Mouse (Mus musculus): Measurements from ENCODE around the gene Draxin. TPM values are rescaled to one million over a fixed set of nuclear protein-coding genes. Genes with fewer than 3 reads are reported as not detected.
A peak's percentile ranks its signal among the peaks of the same experiment; 100 is the strongest.
"Not testable (repeated sequence)": the region's sequence is repeated elsewhere in the genome, so short reads cannot be mapped to it uniquely, and the experiment has no call there.

Draxin gene
- polyA plus RNA-seq (2015; fragmentation: Nextera tagmentation; extraction: Ambion mirVana), result 21.2 TPM in 2 replicates

DNA sequence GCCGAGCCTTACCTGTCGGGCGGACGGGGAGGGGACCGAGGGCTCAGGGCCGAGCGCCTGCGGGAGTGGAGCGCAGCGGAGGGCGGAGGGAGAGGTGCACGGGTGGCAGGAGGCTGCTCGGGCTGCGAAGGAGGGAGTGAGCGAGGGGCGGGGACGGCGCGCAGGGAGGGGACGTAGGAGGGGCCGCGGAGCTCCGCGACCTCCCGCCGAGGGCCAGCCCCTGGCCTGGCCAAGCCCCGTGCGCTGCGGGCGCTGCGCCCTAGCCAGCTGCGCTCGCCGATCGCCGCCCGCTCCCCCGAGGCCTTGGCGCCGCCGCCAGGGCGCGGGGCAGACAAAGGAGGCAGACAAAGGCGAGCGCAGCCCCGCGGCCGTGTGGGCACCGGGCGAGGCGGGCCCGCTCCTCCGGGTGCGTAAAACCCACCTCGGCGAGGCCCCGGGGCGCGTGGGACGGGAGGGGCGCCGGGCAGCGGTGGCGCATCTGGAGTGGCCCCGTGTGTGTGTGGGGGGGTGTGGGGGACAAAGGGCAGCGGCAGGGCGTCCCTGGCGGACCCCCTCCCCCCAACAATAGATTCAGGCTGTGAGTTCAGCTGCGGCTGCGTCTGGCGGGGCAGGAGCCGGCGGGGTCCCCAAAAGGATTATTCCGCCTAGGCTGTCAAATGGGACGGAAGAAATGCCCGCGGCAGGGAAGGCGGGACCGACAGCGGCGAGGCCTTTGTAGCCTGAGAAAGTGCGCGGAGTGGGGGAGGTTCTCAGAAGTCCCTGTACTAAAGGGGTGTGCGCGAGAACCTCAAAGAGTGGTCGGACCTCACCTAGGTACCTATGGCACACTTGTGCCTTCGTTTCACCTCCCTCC is at the start of gene Draxin:
Gene Draxin, minus strand, starts transcription at position 138 of the 853 bp plus-strand sequence.
- H3K4me1 ChIP-seq, result peaks cover 52% of the 10 kb centered on the region
- no peaks in the 10 kb centered on the region for H3K27me3 ChIP-seq
- peak within 1 kb of the TSS; percentile 100 for H3K9ac ChIP-seq (replicated peaks)
- H3K27ac ChIP-seq (replicated peaks), result peak within 1 kb of the TSS; percentile 98
- under 1% methylated on average over 57 of the region's 87 CpGs for WGBS
- peak; percentile 81 for ATAC-seq (replicated peaks)
- peak within 1 kb of the TSS; percentile 88 for H3K4me3 ChIP-seq
- H3K36me3 ChIP-seq, result no peaks in the 10 kb centered on the region
- H3K4me2 ChIP-seq (replicated peaks), result peak within 1 kb of the TSS; percentile 82
- no peaks in the 10 kb centered on the region for H3K9me3 ChIP-seq

DNA sequence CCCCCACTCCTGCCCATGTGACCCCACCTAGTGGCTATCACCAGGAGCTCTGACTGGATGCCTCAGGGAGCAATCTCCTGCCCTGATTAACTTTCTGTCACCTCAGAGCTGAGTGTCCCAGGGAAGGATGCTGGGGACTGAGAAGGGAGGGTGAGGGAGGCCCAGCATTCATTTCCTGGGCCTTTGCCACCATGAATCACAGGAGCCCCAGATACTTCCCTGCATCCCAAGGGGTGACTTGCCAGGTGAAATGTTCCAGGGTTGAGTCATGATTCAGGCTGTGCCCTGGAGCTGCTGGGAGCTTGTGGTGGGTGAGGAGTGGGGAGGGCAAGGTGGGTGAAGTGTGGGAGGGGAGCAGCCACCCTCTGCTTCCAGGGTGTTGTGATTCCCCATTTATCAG is 47.2 kb upstream of the Draxin start:
- peaks cover 38% of the 10 kb centered on the region for H3K27me3 ChIP-seq
- no peak overlapping the region for H3K27ac ChIP-seq (replicated peaks)
- no peaks in the 10 kb centered on the region for H3K36me3 ChIP-seq
- H3K4me3 ChIP-seq, result no peak overlapping the region
- H3K4me1 ChIP-seq, result peaks cover 14% of the 10 kb centered on the region
- H3K9ac ChIP-seq (replicated peaks), result no peak overlapping the region
- ATAC-seq (replicated peaks), result no peak
- no peaks in the 10 kb centered on the region for H3K9me3 ChIP-seq
- H3K4me2 ChIP-seq (replicated peaks), result no peak overlapping the region

- not testable (repeated sequence) for H3K27ac ChIP-seq (replicated peaks); ATAC-seq (replicated peaks); H3K4me3 ChIP-seq; H3K9ac ChIP-seq (replicated peaks); H3K4me2 ChIP-seq (replicated peaks); H3K9me3 ChIP-seq; H3K36me3 ChIP-seq
- H3K27me3 ChIP-seq, result peaks cover 44% of the 10 kb centered on the region
- 78% methylated on average over 5 of the region's 6 CpGs for WGBS
- peaks cover 14% of the 10 kb centered on the region for H3K4me1 ChIP-seq
These were observed 46.1 kb upstream of the Draxin start for GRCm38 (mm10) chr4:148176603-148177002.

DNA sequence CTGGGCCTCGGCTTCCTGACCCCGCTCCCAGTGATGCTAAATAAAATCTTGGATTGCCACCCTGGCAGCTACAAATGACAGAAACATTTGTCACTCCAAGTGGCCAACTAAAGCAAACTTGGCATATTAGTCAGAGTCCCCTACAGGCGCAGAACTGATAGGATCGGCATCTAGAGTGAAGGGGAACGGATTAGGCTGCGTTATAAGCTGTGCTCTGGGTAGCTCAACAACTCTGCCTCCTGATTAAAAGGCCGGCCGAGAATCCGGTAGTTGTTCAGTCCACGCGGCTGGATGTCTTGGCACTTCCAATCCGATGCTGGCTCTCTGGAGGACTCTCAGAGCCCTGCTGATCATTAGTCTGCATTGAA is 44.0 kb upstream of the Draxin start:
- peaks cover 14% of the 10 kb centered on the region for H3K4me1 ChIP-seq
- no peak for ATAC-seq (replicated peaks)
- WGBS, result 3% methylated on average over 12 of the region's 12 CpGs
- 0 out of 2 replicates have a peak overlapping the region, but pooled peaks have one; percentile 53 for H3K27ac ChIP-seq (replicated peaks)
- no peaks in the 10 kb centered on the region for H3K9me3 ChIP-seq
- H3K9ac ChIP-seq (replicated peaks), result peak overlapping the region; percentile 45
- peak overlapping the region; percentile 53 for H3K4me2 ChIP-seq (replicated peaks)
- peaks cover 51% of the 10 kb centered on the region for H3K27me3 ChIP-seq
- H3K36me3 ChIP-seq, result no peaks in the 10 kb centered on the region
- H3K4me3 ChIP-seq, result peak overlapping the region; percentile 34

- peak overlapping the region; percentile 53 for H3K4me2 ChIP-seq (replicated peaks)
- peak overlapping the region; percentile 53 for H3K27ac ChIP-seq (replicated peaks)
- peak overlapping the region; percentile 45 for H3K9ac ChIP-seq (replicated peaks)
- peaks cover 54% of the 10 kb centered on the region for H3K27me3 ChIP-seq
- 1% methylated on average over 30 of the region's 30 CpGs for WGBS
- peaks cover 14% of the 10 kb centered on the region for H3K4me1 ChIP-seq
- peak; percentile 36; the same call in 1 of the 2 replicates for ATAC-seq (replicated peaks)
- no peaks in the 10 kb centered on the region for H3K36me3 ChIP-seq
- H3K4me3 ChIP-seq, result peak overlapping the region; percentile 34
- no peaks in the 10 kb centered on the region for H3K9me3 ChIP-seq
These were observed 43.5 kb upstream of the Draxin start for GRCm38 (mm10) chr4:148173811-148174494.

GRCm38 (mm10) chr4:148171261-148171660 is 40.8 kb upstream of the Draxin start:
- Histone ChIP-seq H3K36me3 (no peaks in the 10 kb centered on the region), H3K27ac (replicated peaks) (no peak overlapping the region), H3K9ac (replicated peaks) (no peak overlapping the region), H3K4me3 (no peak overlapping the region), H3K4me1 (peaks cover 21% of the 10 kb centered on the region), H3K27me3 (peaks cover 47% of the 10 kb centered on the region), H3K4me2 (replicated peaks) (no peak overlapping the region), H3K9me3 (no peaks in the 10 kb centered on the region)
- WGBS, result 6% methylated on average over 3 of the region's 3 CpGs
- no peak for ATAC-seq (replicated peaks)

- Histone ChIP-seq H3K27ac (replicated peaks) (no peak overlapping the region), H3K27me3 (peaks cover 49% of the 10 kb centered on the region), H3K4me2 (replicated peaks) (no peak overlapping the region), H3K9ac (replicated peaks) (no peak overlapping the region), H3K36me3 (no peaks in the 10 kb centered on the region), H3K9me3 (no peaks in the 10 kb centered on the region), H3K4me1 (peaks cover 25% of the 10 kb centered on the region), H3K4me3 (no peak overlapping the region)
- ATAC-seq (replicated peaks), result no peak
- WGBS, result 2% methylated on average over 2 of the region's 2 CpGs
These were observed 40.3 kb upstream of the Draxin start for GRCm38 (mm10) chr4:148170842-148171241.

DNA sequence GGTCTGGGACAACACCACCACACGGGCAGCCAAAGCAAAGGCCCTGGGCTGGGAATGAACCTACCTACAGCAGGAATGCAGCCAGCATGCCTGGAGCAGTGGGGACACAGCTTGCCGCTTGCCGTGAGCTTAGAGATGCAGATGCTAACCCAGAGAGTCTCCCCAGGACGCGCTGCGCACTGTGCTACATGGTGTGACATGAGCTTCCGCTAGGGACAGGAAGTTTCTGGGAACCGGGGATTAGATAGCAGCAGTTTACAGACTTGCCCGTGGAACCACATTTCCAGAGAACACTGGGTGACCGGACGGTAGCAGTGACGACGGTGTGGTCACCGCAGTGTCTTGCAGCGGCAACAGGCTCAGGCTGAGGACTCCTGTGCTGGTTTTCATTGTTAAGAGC is 39.1 kb upstream of the Draxin start:
- Histone ChIP-seq H3K4me3 (no peak overlapping the region), H3K9me3 (no peaks in the 10 kb centered on the region), H3K4me1 (peaks cover 35% of the 10 kb centered on the region), H3K9ac (replicated peaks) (no peak overlapping the region), H3K36me3 (no peaks in the 10 kb centered on the region), H3K27ac (replicated peaks) (no peak overlapping the region), H3K4me2 (replicated peaks) (no peak overlapping the region), H3K27me3 (peaks cover 53% of the 10 kb centered on the region)
- no peak for ATAC-seq (replicated peaks)
- WGBS, result 19% methylated on average over 15 of the region's 15 CpGs

DNA sequence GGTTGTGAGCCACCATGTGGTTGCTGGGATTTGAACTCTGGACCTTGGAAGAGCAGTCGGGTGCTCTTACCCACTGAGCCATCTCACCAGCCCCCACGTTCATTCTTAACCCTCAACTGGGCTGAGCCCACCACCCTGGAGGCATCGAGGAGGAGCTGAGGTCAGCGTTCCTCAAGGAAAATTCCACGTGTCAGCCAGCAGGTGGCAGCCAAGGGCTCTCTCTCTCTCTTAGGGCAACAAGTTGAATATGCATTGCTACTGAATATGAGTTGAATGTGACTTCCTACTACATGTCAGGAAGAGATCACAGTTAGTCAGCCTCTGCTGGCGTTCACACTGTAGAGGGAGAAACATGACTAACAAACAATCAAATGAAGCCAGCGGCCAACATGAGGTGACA is 37.8 kb upstream of the Draxin start:
- peaks cover 55% of the 10 kb centered on the region for H3K27me3 ChIP-seq
- H3K9ac ChIP-seq (replicated peaks), result no peak overlapping the region
- no peak for ATAC-seq (replicated peaks)
- no peak overlapping the region for H3K4me3 ChIP-seq
- peaks cover 32% of the 10 kb centered on the region for H3K4me1 ChIP-seq
- H3K27ac ChIP-seq (replicated peaks), result no peak overlapping the region
- H3K4me2 ChIP-seq (replicated peaks), result no peak overlapping the region
- H3K9me3 ChIP-seq, result no peaks in the 10 kb centered on the region
- 30% methylated on average over 7 of the region's 7 CpGs for WGBS
- H3K36me3 ChIP-seq, result no peaks in the 10 kb centered on the region

GRCm38 (mm10) chr4:148166986-148167385 is 36.5 kb upstream of the Draxin start:
- Histone ChIP-seq H3K9ac (replicated peaks) (no peak overlapping the region), H3K4me1 (peaks cover 32% of the 10 kb centered on the region), H3K9me3 (no peaks in the 10 kb centered on the region), H3K27me3 (peaks cover 55% of the 10 kb centered on the region), H3K36me3 (no peaks in the 10 kb centered on the region), H3K4me2 (replicated peaks) (peak overlapping the region; percentile 33), H3K4me3 (peak overlapping the region; percentile 17), H3K27ac (replicated peaks) (peak overlapping the region; percentile 54)
- peak; percentile 19; the same call in 1 of the 2 replicates for ATAC-seq (replicated peaks)
- WGBS, result 10% methylated on average over 4 of the region's 4 CpGs

DNA sequence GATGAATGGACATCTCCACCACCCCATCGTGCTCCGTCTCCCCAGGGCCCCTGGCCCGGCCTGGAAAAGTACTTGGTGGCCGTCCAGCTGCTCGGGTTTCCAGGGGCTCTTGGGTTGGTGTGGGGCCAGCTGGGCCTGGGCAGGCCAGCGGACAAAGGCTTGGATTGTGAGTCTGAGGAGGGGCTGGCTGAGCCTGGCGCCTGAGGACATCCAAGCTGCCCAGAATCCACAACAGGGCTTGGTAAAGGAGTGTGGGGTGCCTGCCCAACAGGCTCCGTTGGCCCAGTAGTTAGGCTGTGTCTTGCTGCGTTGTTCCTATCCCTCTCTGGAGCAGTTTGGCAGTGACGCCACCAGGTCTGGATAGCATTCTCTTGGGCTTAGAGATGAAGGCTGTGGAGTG is 35.9 kb upstream of the Draxin start:
- no peak overlapping the region for H3K9ac ChIP-seq (replicated peaks)
- H3K4me2 ChIP-seq (replicated peaks), result peak overlapping the region; percentile 33
- H3K27me3 ChIP-seq, result peaks cover 60% of the 10 kb centered on the region
- peak overlapping the region; percentile 17 for H3K4me3 ChIP-seq
- peak overlapping the region; percentile 54 for H3K27ac ChIP-seq (replicated peaks)
- no peaks in the 10 kb centered on the region for H3K36me3 ChIP-seq
- no peaks in the 10 kb centered on the region for H3K9me3 ChIP-seq
- ATAC-seq (replicated peaks), result peak; percentile 75
- WGBS, result 3% methylated on average over 10 of the region's 10 CpGs
- H3K4me1 ChIP-seq, result peaks cover 32% of the 10 kb centered on the region

- peak overlapping the region; percentile 5; the same call in 1 of the 2 replicates for H3K4me3 ChIP-seq
- H3K9ac ChIP-seq (replicated peaks), result no peak overlapping the region
- peaks cover 67% of the 10 kb centered on the region for H3K27me3 ChIP-seq
- no peak overlapping the region for H3K4me2 ChIP-seq (replicated peaks)
- 5% methylated on average over 17 of the region's 17 CpGs for WGBS
- H3K36me3 ChIP-seq, result no peaks in the 10 kb centered on the region
- no peak overlapping the region for H3K27ac ChIP-seq (replicated peaks)
- peaks cover 37% of the 10 kb centered on the region for H3K4me1 ChIP-seq
- H3K9me3 ChIP-seq, result no peaks in the 10 kb centered on the region
- no peak for ATAC-seq (replicated peaks)
These were observed 35.1 kb upstream of the Draxin start for GRCm38 (mm10) chr4:148165551-148165950.

Data from forebrain, embryonic 15.5 days (tissue).